Mouse (Mus musculus) olfactory bulb, adult 2 months (tissue): ENCODE measurements at regions not wholly inside any gene's neighbourhood (a gene's known extent, or its start where the extent isn't known, plus 50 kb on each side); places are given as distances from the start of the nearest gene placed in this dataset.

ENCODE experiments used
- CTCF ChIP-seq: fragments of 200-500 bp; IDR thresholded peaks from 2 replicates; pipeline ENCODE4 v1.5.1; 2012; ENCODE audit warnings: low read depth, mild to moderate bottlenecking, low read length, moderate library complexity; ENCODE audit not compliant: insufficient read depth
- POLR2A ChIP-seq: fragments of 200-500 bp; IDR thresholded peaks from 2 replicates; pipeline ENCODE4 v1.6.1; 2012; ENCODE audit warnings: mild to moderate bottlenecking, low read depth, low read length, moderate library complexity; ENCODE audit not compliant: insufficient read depth

- TF ChIP-seq CTCF (no peak), POLR2A (no peak)
Observed at GRCm38 (mm10) chr9:94433468-94433867, 104.4 kb downstream of the 1190002N15Rik start.
